Comparison of ENCODE assay signal across 11 mouse cellular contexts in genomic region chr9:110084201-110084964, GRCm38 (mm10). TPM values are rescaled to one million over a fixed set of nuclear protein-coding genes. Genes with fewer than 3 reads are reported as not detected.
DNase-seq lines count a peak whose midpoint lies in the region; ATAC-seq lines count a peak whose summit lies in the region.
"Had no signal": no experiment of that assay in that cellular context is flagged by ENCODE, and none has a peak within 500 bp of the region (broad histone marks: within the 10 kb centered on the region; RNA-seq: fewer than 3 reads in every experiment).

No protein-coding gene starts in this region.

- intact Hi-C loops in heart, postnatal 14 days (cut with DNase I) = no loop called here

- no peak overlapping the region for H3K9ac ChIP-seq in hindbrain, embryonic 16.5 days (ENCODE audit: low read depth, low read length)
- H3K9ac ChIP-seq in hindbrain, embryonic 12.5 days = no peak overlapping the region
- no peak overlapping the region for H3K9ac ChIP-seq in stomach, embryonic 16.5 days (ENCODE audit: low read length)
- H3K9ac ChIP-seq: liver, embryonic 14.5 days had no signal

- no peaks in the 10 kb centered on the region for H3K27me3 ChIP-seq in hindbrain, embryonic 16.5 days (replicated peaks; ENCODE audit: control insufficient read depth, insufficient read depth, low read length)
- no peaks in the 10 kb centered on the region for H3K27me3 ChIP-seq in hindbrain, embryonic 12.5 days
- no peaks in the 10 kb centered on the region for H3K27me3 ChIP-seq in stomach, embryonic 16.5 days (ENCODE audit: control insufficient read depth, insufficient read depth, low read length)

- peak; percentile 30 for DNase-seq in ovary, adult 18-20 months (ENCODE audit: low spot score)
- DNase-seq in ovary, postnatal 10 days (ENCODE audit: low spot score) = no peak
- peak; percentile 46 to 58 for DNase-seq in heart, postnatal 14 days
- DNase-seq in retina, embryonic 14.5 days (ENCODE audit: low spot score) = no peak
- no peak for DNase-seq in B cell, adult 2 months
- DNase-seq: right cerebral cortex, postnatal 25 days had no signal

- ATAC-seq in hindbrain, embryonic 16.5 days = 0 out of 2 replicates have a peak, but pooled peaks have one; percentile 19
- ATAC-seq in hindbrain, embryonic 12.5 days (ENCODE audit: low FRiP score) = no peak
- ATAC-seq in stomach, embryonic 16.5 days (ENCODE audit: insufficient read depth, low FRiP score) = peak; percentile 68; the same call in 1 of the 2 replicates

- WGBS in hindbrain, embryonic 16.5 days = 78% methylated on average over 25 of the region's 25 CpGs
- 88% methylated on average over 25 of the region's 25 CpGs for WGBS in hindbrain, embryonic 12.5 days
- 68% methylated on average over 25 of the region's 25 CpGs for WGBS in stomach, embryonic 16.5 days

- no peak overlapping the region for H3K4me3 ChIP-seq in hindbrain, embryonic 16.5 days (ENCODE audit: low read length)
- no peak overlapping the region for H3K4me3 ChIP-seq in hindbrain, embryonic 12.5 days
- no peak overlapping the region for H3K4me3 ChIP-seq in stomach, embryonic 16.5 days (replicated peaks; ENCODE audit: low read length)

- H3K9me3 ChIP-seq in hindbrain, embryonic 16.5 days (ENCODE audit: control insufficient read depth, low read length) = no peaks in the 10 kb centered on the region
- no peaks in the 10 kb centered on the region for H3K9me3 ChIP-seq in hindbrain, embryonic 12.5 days (replicated peaks)
- H3K9me3 ChIP-seq in stomach, embryonic 16.5 days (replicated peaks; ENCODE audit: control insufficient read depth, low read length) = no peaks in the 10 kb centered on the region
- H3K9me3 ChIP-seq: G1E had no signal

- peaks cover 81% of the 10 kb centered on the region for H3K36me3 ChIP-seq in hindbrain, embryonic 16.5 days (ENCODE audit: control insufficient read depth, insufficient read depth, low read length)
- H3K36me3 ChIP-seq in hindbrain, embryonic 12.5 days = peaks cover 99% of the 10 kb centered on the region
- peaks cover 42% of the 10 kb centered on the region for H3K36me3 ChIP-seq in stomach, embryonic 16.5 days (ENCODE audit: control insufficient read depth, insufficient read depth, low read length)

- no peak overlapping the region; the same call in 1 of the 2 replicates for H3K27ac ChIP-seq in hindbrain, embryonic 16.5 days (ENCODE audit: low read depth, low read length)
- no peak overlapping the region for H3K27ac ChIP-seq in hindbrain, embryonic 12.5 days
- H3K27ac ChIP-seq in stomach, embryonic 16.5 days (ENCODE audit: low read length) = peak overlapping the region; percentile 7; the same call in 1 of the 2 replicates
- H3K27ac ChIP-seq: liver, embryonic 14.5 days had no signal

- H3K4me2 ChIP-seq in hindbrain, embryonic 16.5 days (ENCODE audit: low read length) = no peak overlapping the region
- H3K4me2 ChIP-seq in hindbrain, embryonic 12.5 days (replicated peaks) = no peak overlapping the region
- H3K4me2 ChIP-seq in stomach, embryonic 16.5 days (ENCODE audit: low read depth, low read length) = no peak overlapping the region

- no peaks in the 10 kb centered on the region for H3K4me1 ChIP-seq in hindbrain, embryonic 16.5 days (ENCODE audit: control insufficient read depth, insufficient read depth, low read depth, low read length)
- 0 out of 2 replicates have a peak, but pooled peaks cover 2% of the 10 kb centered on the region for H3K4me1 ChIP-seq in hindbrain, embryonic 12.5 days
- H3K4me1 ChIP-seq in stomach, embryonic 16.5 days (ENCODE audit: control insufficient read depth, insufficient read depth, low read length) = no peaks in the 10 kb centered on the region

RNA-seq across cellular contexts. Expression of gene Smarcc1, which starts 33.1 kb away (rescaled TPM):
- polyA plus RNA-seq in hindbrain, embryonic 16.5 days (2015; fragmentation: Nextera tagmentation; extraction: Ambion mirVana) = 69.3 and 77.6 TPM in 2 replicates
- polyA plus RNA-seq in hindbrain, embryonic 12.5 days (2016; fragmentation: Nextera tagmentation; extraction: Ambion mirVana) = 211 and 225 TPM in 2 replicates
- total RNA-seq in heart, postnatal 14 days (2021) = 10 to 100 TPM; 27.7 to 30.6 TPM
- 59.2 and 61.8 TPM in 2 replicates for polyA plus RNA-seq in stomach, embryonic 16.5 days (2015; fragmentation: Nextera tagmentation; extraction: Ambion mirVana)

RNA-seq across cellular contexts. Expression of gene Dhx30, which starts 33.2 kb away (rescaled TPM):
- 154 and 170 TPM in 2 replicates for polyA plus RNA-seq in hindbrain, embryonic 16.5 days (2015; fragmentation: Nextera tagmentation; extraction: Ambion mirVana)
- polyA plus RNA-seq in hindbrain, embryonic 12.5 days (2016; fragmentation: Nextera tagmentation; extraction: Ambion mirVana) = 203 and 206 TPM in 2 replicates
- total RNA-seq in heart, postnatal 14 days (2021) = 10 to 100 TPM; 56.8 to 71.3 TPM
- polyA plus RNA-seq in stomach, embryonic 16.5 days (2015; fragmentation: Nextera tagmentation; extraction: Ambion mirVana) = 102 and 104 TPM in 2 replicates

Comparison
In these comparisons a context has a peak if more than half of its experiments do, and no peak if none do; other contexts are left out.
1. DNase-seq: peak in ovary, adult 18-20 months (single experiment) and heart, postnatal 14 days (2 of 2); none in ovary, postnatal 10 days (single experiment), retina, embryonic 14.5 days (single experiment) and B cell, adult 2 months (0 of 2).